Mouse (Mus musculus): ENCODE results near the gene Gm17093. TPM values are rescaled to one million over a fixed set of nuclear protein-coding genes. Genes with fewer than 3 reads are reported as not detected.

The Gm17093 gene
- polyA plus RNA-seq (2017; shearing (Covaris generic)), result not detected

GRCm38 (mm10) chr14:44517976-44518375 lies at the start of gene Gm17093:
TSS of gene Gm17093 (plus strand) at chr14:44518276.

GRCm38 (mm10) chr14:44492163-44492562 lies 25.9 kb upstream of the Gm17093 start, which contains the start of gene BC061237:
TSS of gene BC061237 (plus strand) at chr14:44492463.

Other genes starting within 250 kb of the Gm17093 start
- not detected for gene Gm8220, start 232.7 kb upstream of the Gm17093 start, polyA plus RNA-seq (2017; shearing (Covaris generic))
- not detected for gene Gm5930, start 179.7 kb upstream of the Gm17093 start, polyA plus RNA-seq (2017; shearing (Covaris generic))
- not detected for gene Gm8229, start 152.9 kb upstream of the Gm17093 start, polyA plus RNA-seq (2017; shearing (Covaris generic))
- not detected for gene Gm3371, start 107.6 kb upstream of the Gm17093 start, polyA plus RNA-seq (2017; shearing (Covaris generic))
- gene Gm8232, start 84.6 kb upstream of the Gm17093 start, polyA plus RNA-seq (2017; shearing (Covaris generic)), result not detected
- not detected for gene BC061237, start 25.8 kb upstream of the Gm17093 start, polyA plus RNA-seq (2017; shearing (Covaris generic))
- not detected for gene Gm8247, start 64.9 kb downstream of the Gm17093 start, polyA plus RNA-seq (2017; shearing (Covaris generic))
- not detected for gene Gm5624, start 109.7 kb downstream of the Gm17093 start, polyA plus RNA-seq (2017; shearing (Covaris generic))
- gene Gm8257, start 188.2 kb downstream of the Gm17093 start, polyA plus RNA-seq (2017; shearing (Covaris generic)), result not detected
- gene Gm8267, start 232.1 kb downstream of the Gm17093 start, polyA plus RNA-seq (2017; shearing (Covaris generic)), result not detected

All from CD4-positive, CD25-positive, alpha-beta regulatory T cell, adult 9 weeks (primary cell).